Comparison of ENCODE assay signal across 14 mouse cellular contexts in the genomic region with DNA sequence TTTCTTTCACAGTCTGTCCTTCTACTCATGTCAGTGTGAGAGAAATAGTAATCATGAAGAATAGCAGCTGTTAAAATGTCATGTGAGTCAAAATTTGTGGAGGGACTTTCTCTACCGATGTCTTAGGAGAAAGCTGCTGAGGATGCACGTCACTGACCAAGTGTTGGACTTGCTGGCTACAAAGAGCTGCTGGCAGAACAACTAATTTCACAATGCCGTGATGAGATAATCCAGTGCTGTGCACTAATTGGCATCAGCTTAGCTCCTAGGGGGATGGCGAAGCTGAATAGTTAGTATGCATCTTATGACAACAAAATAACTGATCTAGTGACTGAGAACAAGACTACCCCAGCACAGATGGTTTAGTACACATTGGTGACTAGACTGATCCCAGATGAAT. TPM values are rescaled to one million over a fixed set of nuclear protein-coding genes. Genes with fewer than 3 reads are reported as not detected.
DNase-seq lines count a peak whose midpoint lies in the region; ATAC-seq and TF ChIP-seq lines count a peak whose summit lies in the region.
"Had no signal": no experiment of that assay in that cellular context is flagged by ENCODE, and none has a peak within 500 bp of the region (broad histone marks: within the 10 kb centered on the region; RNA-seq: fewer than 3 reads in every experiment).

No protein-coding gene starts in this region.

- TF ChIP-seq CTCF in hindbrain, postnatal 0 days (IDR thresholded peaks at IDR 0.05; ENCODE audit: low read depth): no peak
- TF ChIP-seq CTCF in brain, embryonic 14.5 days (IDR thresholded peaks at IDR 0.05; ENCODE audit: borderline replicate concordance, extremely low read depth, insufficient read depth, insufficient read length): no peak
- no peak for TF ChIP-seq CTCF in intestine, postnatal 0 days (IDR thresholded peaks at IDR 0.05; ENCODE audit: low read depth)

- TF ChIP-seq POLR2A in brain, embryonic 14.5 days (IDR thresholded peaks at IDR 0.05; ENCODE audit: borderline replicate concordance, extremely low read depth, insufficient read depth, insufficient read length, poor library complexity, severe bottlenecking): no peak

- 41% methylated on average over 4 of the region's 4 CpGs for WGBS in hindbrain, postnatal 0 days
- 78% methylated on average over 4 of the region's 4 CpGs for WGBS in hindbrain, embryonic 12.5 days
- 8% methylated on average over 4 of the region's 4 CpGs for WGBS in forebrain, embryonic 15.5 days
- 67% methylated on average over 4 of the region's 4 CpGs for WGBS in intestine, postnatal 0 days

- ATAC-seq in hindbrain, postnatal 0 days: no peak
- no peak for ATAC-seq in hindbrain, embryonic 12.5 days (ENCODE audit: low FRiP score)
- ATAC-seq in forebrain, embryonic 15.5 days (replicated peaks): 0 out of 2 replicates have a peak, but pooled peaks have one; percentile 19
- ATAC-seq in intestine, postnatal 0 days: no peak
- no peak for ATAC-seq in megakaryocyte-erythroid progenitor cell, adult 5-6 weeks (replicated peaks; ENCODE audit: low FRiP score, low TSS enrichment, poor library complexity, severe bottlenecking)

- no peaks in the 10 kb centered on the region for H3K4me1 ChIP-seq in hindbrain, postnatal 0 days (ENCODE audit: insufficient read depth, low read length)
- H3K4me1 ChIP-seq in hindbrain, embryonic 12.5 days: no peaks in the 10 kb centered on the region
- H3K4me1 ChIP-seq in forebrain, embryonic 15.5 days: peaks cover 4% of the 10 kb centered on the region; the same call in 1 of the 2 replicates
- no peaks in the 10 kb centered on the region for H3K4me1 ChIP-seq in intestine, postnatal 0 days (replicated peaks; ENCODE audit: control insufficient read depth, insufficient read depth, low read length)
- H3K4me1 ChIP-seq: embryonic facial prominence, embryonic 15.5 days; limb, embryonic 13.5 days had no signal

- no peaks in the 10 kb centered on the region for H3K27me3 ChIP-seq in hindbrain, postnatal 0 days (ENCODE audit: insufficient read depth, low read length)
- no peaks in the 10 kb centered on the region for H3K27me3 ChIP-seq in hindbrain, embryonic 12.5 days
- no peaks in the 10 kb centered on the region for H3K27me3 ChIP-seq in forebrain, embryonic 15.5 days
- no peaks in the 10 kb centered on the region for H3K27me3 ChIP-seq in intestine, postnatal 0 days (replicated peaks; ENCODE audit: control insufficient read depth, insufficient read depth, low read length)
- H3K27me3 ChIP-seq: embryonic facial prominence, embryonic 15.5 days; limb, embryonic 13.5 days had no signal

- no peak overlapping the region for H3K9ac ChIP-seq in hindbrain, postnatal 0 days (replicated peaks; ENCODE audit: low read length)
- H3K9ac ChIP-seq in hindbrain, embryonic 12.5 days: no peak overlapping the region
- H3K9ac ChIP-seq in forebrain, embryonic 15.5 days (replicated peaks): no peak overlapping the region
- H3K9ac ChIP-seq in intestine, postnatal 0 days (ENCODE audit: low read depth, low read length): no peak overlapping the region
- H3K9ac ChIP-seq: embryonic facial prominence, embryonic 15.5 days; limb, embryonic 13.5 days had no signal

- DNase-seq in hindbrain, postnatal 0 days (ENCODE audit: low spot score): peak; percentile 28
- peak; percentile 55 for DNase-seq in brain, embryonic 14.5 days (ENCODE audit: low read depth)
- DNase-seq in lung, postnatal 10 days: peak; percentile 31
- DNase-seq: cerebellum, postnatal 25 days; kidney, postnatal 4 days; thymus, postnatal 14 days had no signal

- no peak overlapping the region for H3K4me3 ChIP-seq in hindbrain, postnatal 0 days (ENCODE audit: low read length)
- H3K4me3 ChIP-seq in hindbrain, embryonic 12.5 days: no peak overlapping the region
- H3K4me3 ChIP-seq in forebrain, embryonic 15.5 days: no peak overlapping the region
- no peak overlapping the region for H3K4me3 ChIP-seq in intestine, postnatal 0 days (ENCODE audit: low read depth, low read length)
- H3K4me3 ChIP-seq: embryonic facial prominence, embryonic 15.5 days; limb, embryonic 13.5 days had no signal

- H3K4me2 ChIP-seq in hindbrain, postnatal 0 days (ENCODE audit: low read depth, low read length): no peak overlapping the region
- no peak overlapping the region for H3K4me2 ChIP-seq in hindbrain, embryonic 12.5 days (replicated peaks)
- H3K4me2 ChIP-seq in forebrain, embryonic 15.5 days (replicated peaks): no peak overlapping the region
- no peak overlapping the region for H3K4me2 ChIP-seq in intestine, postnatal 0 days (replicated peaks; ENCODE audit: low read depth)
- H3K4me2 ChIP-seq: embryonic facial prominence, embryonic 15.5 days; limb, embryonic 13.5 days had no signal

- H3K27ac ChIP-seq in hindbrain, postnatal 0 days: no peak overlapping the region
- no peak overlapping the region for H3K27ac ChIP-seq in hindbrain, embryonic 12.5 days
- no peak overlapping the region for H3K27ac ChIP-seq in forebrain, embryonic 15.5 days (replicated peaks)
- no peak overlapping the region for H3K27ac ChIP-seq in intestine, postnatal 0 days (ENCODE audit: low read depth, low read length)
- H3K27ac ChIP-seq: embryonic facial prominence, embryonic 15.5 days; limb, embryonic 13.5 days had no signal

- H3K36me3 ChIP-seq in hindbrain, postnatal 0 days (ENCODE audit: insufficient read depth, low read length): no peaks in the 10 kb centered on the region
- no peaks in the 10 kb centered on the region for H3K36me3 ChIP-seq in hindbrain, embryonic 12.5 days
- no peaks in the 10 kb centered on the region for H3K36me3 ChIP-seq in forebrain, embryonic 15.5 days
- no peaks in the 10 kb centered on the region for H3K36me3 ChIP-seq in intestine, postnatal 0 days (ENCODE audit: control insufficient read depth, insufficient read depth)
- H3K36me3 ChIP-seq: embryonic facial prominence, embryonic 15.5 days; limb, embryonic 13.5 days had no signal

- no peaks in the 10 kb centered on the region for H3K9me3 ChIP-seq in hindbrain, postnatal 0 days (ENCODE audit: low read length)
- H3K9me3 ChIP-seq in hindbrain, embryonic 12.5 days (replicated peaks): no peaks in the 10 kb centered on the region
- no peaks in the 10 kb centered on the region for H3K9me3 ChIP-seq in forebrain, embryonic 15.5 days
- no peaks in the 10 kb centered on the region for H3K9me3 ChIP-seq in intestine, postnatal 0 days (ENCODE audit: control insufficient read depth)
- H3K9me3 ChIP-seq: embryonic facial prominence, embryonic 15.5 days; limb, embryonic 13.5 days had no signal

RNA-seq across cellular contexts. Expression of a gene that starts 34.9 kb away (rescaled TPM):
- total RNA-seq in hindbrain, postnatal 0 days (2014; rRNA removed): not detected in 2 replicates
- not detected in 2 replicates for polyA plus RNA-seq in hindbrain, postnatal 0 days (2015; fragmentation: Nextera tagmentation; extraction: Ambion mirVana)
- polyA plus RNA-seq in hindbrain, embryonic 12.5 days (2016; fragmentation: Nextera tagmentation; extraction: Ambion mirVana): not detected in 2 replicates
- polyA plus RNA-seq in brain, embryonic 14.5 days (2012; rRNA removed): not detected in 2 replicates
- polyA plus RNA-seq in forebrain, embryonic 15.5 days (2015; fragmentation: Nextera tagmentation; extraction: Ambion mirVana): not detected in 2 replicates
- polyA plus RNA-seq in intestine, postnatal 0 days (2015; fragmentation: Nextera tagmentation; extraction: Ambion mirVana): not detected in 2 replicates
- not detected in 2 replicates for total RNA-seq in megakaryocyte-erythroid progenitor cell, adult 5-6 weeks (2014; fragmentation: Nextera tagmentation)
- total RNA-seq in megakaryocyte-erythroid progenitor cell, adult 5-6 weeks (2017): not detected in 2 replicates
- total RNA-seq: granulocyte monocyte progenitor cell, adult 5-6 weeks had no signal
- polyA plus RNA-seq: embryonic facial prominence, embryonic 15.5 days; limb, embryonic 13.5 days; lung, embryonic 16.5 days had no signal

RNA-seq across cellular contexts. Expression of a gene that starts 40.7 kb away (rescaled TPM):
- not detected in 2 replicates for total RNA-seq in hindbrain, postnatal 0 days (2014; rRNA removed)
- not detected in 2 replicates for polyA plus RNA-seq in hindbrain, postnatal 0 days (2015; fragmentation: Nextera tagmentation; extraction: Ambion mirVana)
- not detected in 2 replicates for polyA plus RNA-seq in hindbrain, embryonic 12.5 days (2016; fragmentation: Nextera tagmentation; extraction: Ambion mirVana)
- polyA plus RNA-seq in brain, embryonic 14.5 days (2012; rRNA removed): not detected in 2 replicates
- polyA plus RNA-seq in forebrain, embryonic 15.5 days (2015; fragmentation: Nextera tagmentation; extraction: Ambion mirVana): not detected in 2 replicates
- not detected in 2 replicates for polyA plus RNA-seq in intestine, postnatal 0 days (2015; fragmentation: Nextera tagmentation; extraction: Ambion mirVana)
- 0.44 TPM in 1 of 2 replicates, not detected in the other for total RNA-seq in megakaryocyte-erythroid progenitor cell, adult 5-6 weeks (2014; fragmentation: Nextera tagmentation)
- not detected in 2 replicates for total RNA-seq in megakaryocyte-erythroid progenitor cell, adult 5-6 weeks (2017)
- polyA plus RNA-seq: embryonic facial prominence, embryonic 15.5 days; limb, embryonic 13.5 days; lung, embryonic 16.5 days had no signal

RNA-seq across cellular contexts. Expression of a gene that starts 46.5 kb away (rescaled TPM):
- not detected in 2 replicates for total RNA-seq in hindbrain, postnatal 0 days (2014; rRNA removed)
- polyA plus RNA-seq in hindbrain, postnatal 0 days (2015; fragmentation: Nextera tagmentation; extraction: Ambion mirVana): not detected in 2 replicates
- polyA plus RNA-seq in hindbrain, embryonic 12.5 days (2016; fragmentation: Nextera tagmentation; extraction: Ambion mirVana): not detected in 2 replicates
- polyA plus RNA-seq in brain, embryonic 14.5 days (2012; rRNA removed): not detected in 2 replicates
- not detected in 2 replicates for polyA plus RNA-seq in forebrain, embryonic 15.5 days (2015; fragmentation: Nextera tagmentation; extraction: Ambion mirVana)
- polyA plus RNA-seq in intestine, postnatal 0 days (2015; fragmentation: Nextera tagmentation; extraction: Ambion mirVana): not detected in 2 replicates
- 0.44 TPM in 1 of 2 replicates, not detected in the other for total RNA-seq in megakaryocyte-erythroid progenitor cell, adult 5-6 weeks (2014; fragmentation: Nextera tagmentation)
- total RNA-seq in megakaryocyte-erythroid progenitor cell, adult 5-6 weeks (2017): not detected in 2 replicates
- polyA plus RNA-seq: embryonic facial prominence, embryonic 15.5 days; limb, embryonic 13.5 days; lung, embryonic 16.5 days had no signal

RNA-seq across cellular contexts. Expression of a gene that starts 52.3 kb away (rescaled TPM):
- total RNA-seq in hindbrain, postnatal 0 days (2014; rRNA removed): not detected in 2 replicates
- not detected in 2 replicates for polyA plus RNA-seq in hindbrain, postnatal 0 days (2015; fragmentation: Nextera tagmentation; extraction: Ambion mirVana)
- polyA plus RNA-seq in hindbrain, embryonic 12.5 days (2016; fragmentation: Nextera tagmentation; extraction: Ambion mirVana): not detected in 2 replicates
- polyA plus RNA-seq in brain, embryonic 14.5 days (2012; rRNA removed): not detected in 2 replicates
- not detected in 2 replicates for polyA plus RNA-seq in forebrain, embryonic 15.5 days (2015; fragmentation: Nextera tagmentation; extraction: Ambion mirVana)
- not detected in 2 replicates for polyA plus RNA-seq in intestine, postnatal 0 days (2015; fragmentation: Nextera tagmentation; extraction: Ambion mirVana)
- 0.44 TPM in 1 of 2 replicates, not detected in the other for total RNA-seq in megakaryocyte-erythroid progenitor cell, adult 5-6 weeks (2014; fragmentation: Nextera tagmentation)
- total RNA-seq in megakaryocyte-erythroid progenitor cell, adult 5-6 weeks (2017): not detected in 2 replicates
- polyA plus RNA-seq: embryonic facial prominence, embryonic 15.5 days; limb, embryonic 13.5 days; lung, embryonic 16.5 days had no signal

RNA-seq across cellular contexts. Expression of a gene that starts 58.1 kb away (rescaled TPM):
- not detected in 2 replicates for total RNA-seq in hindbrain, postnatal 0 days (2014; rRNA removed)
- not detected in 2 replicates for polyA plus RNA-seq in hindbrain, postnatal 0 days (2015; fragmentation: Nextera tagmentation; extraction: Ambion mirVana)
- not detected in 2 replicates for polyA plus RNA-seq in hindbrain, embryonic 12.5 days (2016; fragmentation: Nextera tagmentation; extraction: Ambion mirVana)
- polyA plus RNA-seq in brain, embryonic 14.5 days (2012; rRNA removed): not detected in 2 replicates
- polyA plus RNA-seq in forebrain, embryonic 15.5 days (2015; fragmentation: Nextera tagmentation; extraction: Ambion mirVana): not detected in 2 replicates
- polyA plus RNA-seq in intestine, postnatal 0 days (2015; fragmentation: Nextera tagmentation; extraction: Ambion mirVana): not detected in 2 replicates
- 0.44 TPM in 1 of 2 replicates, not detected in the other for total RNA-seq in megakaryocyte-erythroid progenitor cell, adult 5-6 weeks (2014; fragmentation: Nextera tagmentation)
- total RNA-seq in megakaryocyte-erythroid progenitor cell, adult 5-6 weeks (2017): 0.95 TPM in 1 of 2 replicates, not detected in the other
- total RNA-seq: granulocyte monocyte progenitor cell, adult 5-6 weeks had no signal
- polyA plus RNA-seq: embryonic facial prominence, embryonic 15.5 days; limb, embryonic 13.5 days; lung, embryonic 16.5 days had no signal
